Mouse (Mus musculus): Measurements from ENCODE around the gene 9130023H24Rik. TPM values are rescaled to one million over a fixed set of nuclear protein-coding genes. Genes with fewer than 3 reads are reported as not detected.

The 9130023H24Rik gene
- polyA plus RNA-seq, 1 experiment from 2014 or later, result 10.3 TPM

GRCm38 (mm10) chr7:128234796-128235195 is 3.0 kb downstream of the 9130023H24Rik start:
- H3K4me3 ChIP-seq, result no peak overlapping the region
- no peak for ATAC-seq (ENCODE audit: insufficient number of reproducible peaks, insufficient read depth, low FRiP score, low TSS enrichment)
- H3K9me3 ChIP-seq, result no peaks in the 10 kb centered on the region
- no peak overlapping the region for H3K9ac ChIP-seq
- no peak overlapping the region for H3K27ac ChIP-seq
- H3K4me2 ChIP-seq (replicated peaks), result no peak overlapping the region
- H3K27me3 ChIP-seq, result no peaks in the 10 kb centered on the region
- H3K4me1 ChIP-seq, result peaks cover 16% of the 10 kb centered on the region
- WGBS, result 92% methylated on average over 2 of the region's 2 CpGs
- peaks cover 2% of the 10 kb centered on the region; the same call in 1 of the 2 replicates for H3K36me3 ChIP-seq

- H3K4me1 ChIP-seq, result peaks cover 4% of the 10 kb centered on the region; the same call in 1 of the 2 replicates
- ATAC-seq (ENCODE audit: insufficient number of reproducible peaks, insufficient read depth, low FRiP score, low TSS enrichment), result no peak
- no peaks in the 10 kb centered on the region for H3K27me3 ChIP-seq
- no peak overlapping the region for H3K9ac ChIP-seq
- H3K4me3 ChIP-seq, result no peak overlapping the region
- WGBS, result 45% methylated on average over 8 of the region's 8 CpGs
- H3K36me3 ChIP-seq, result no peaks in the 10 kb centered on the region
- no peak overlapping the region for H3K4me2 ChIP-seq (replicated peaks)
- H3K27ac ChIP-seq, result no peak overlapping the region
- no peaks in the 10 kb centered on the region for H3K9me3 ChIP-seq
Measured at GRCm38 (mm10) chr7:128231741-128232140, 6.1 kb downstream of the 9130023H24Rik start.

DNA sequence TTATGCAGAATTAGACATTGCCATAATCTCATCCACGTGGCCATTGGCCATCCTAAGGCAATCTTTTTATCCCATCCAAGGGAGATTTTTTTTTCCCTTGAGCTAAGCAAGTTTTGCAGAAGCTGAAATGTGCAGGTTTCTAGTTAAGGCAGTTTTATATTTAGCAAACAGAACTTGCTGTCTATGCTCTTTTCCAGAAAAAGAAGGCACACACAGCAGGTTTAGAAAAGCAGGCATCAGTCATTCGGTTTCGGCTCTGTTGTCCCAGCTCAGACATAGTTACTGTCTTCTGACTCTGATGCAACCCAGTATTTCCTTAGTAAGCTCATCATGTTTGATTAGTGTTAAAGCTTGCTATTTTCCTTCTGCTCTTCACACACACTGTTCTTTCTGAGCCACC is 16.9 kb downstream of the 9130023H24Rik start:
- Histone ChIP-seq H3K27me3 (no peaks in the 10 kb centered on the region), H3K9me3 (no peaks in the 10 kb centered on the region), H3K36me3 (no peaks in the 10 kb centered on the region), H3K4me2 (replicated peaks) (no peak overlapping the region), H3K9ac (no peak overlapping the region), H3K4me1 (no peaks in the 10 kb centered on the region), H3K27ac (no peak overlapping the region), H3K4me3 (no peak overlapping the region)
- ATAC-seq (ENCODE audit: insufficient number of reproducible peaks, insufficient read depth, low FRiP score, low TSS enrichment), result no peak
- 89% methylated on average over 3 of the region's 3 CpGs for WGBS

DNA sequence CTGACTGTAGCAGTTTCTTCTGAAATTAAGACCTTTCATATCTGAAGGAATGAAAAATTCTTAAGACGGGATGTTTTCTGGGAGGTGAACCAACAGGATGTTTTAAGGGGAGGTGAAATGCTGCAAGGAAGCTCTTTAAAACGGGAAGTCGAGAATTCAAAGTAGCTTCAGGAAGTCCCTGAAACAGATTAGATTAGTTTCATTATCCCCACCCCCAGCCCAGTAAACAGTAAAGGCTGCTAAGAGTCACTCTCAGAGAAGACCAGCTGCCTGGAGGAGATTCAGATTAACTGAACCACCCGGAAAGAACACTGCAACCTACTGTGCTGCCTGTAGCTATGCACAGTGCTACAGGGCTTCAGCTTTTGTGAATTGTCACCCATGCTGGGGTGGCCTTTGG is 17.9 kb downstream of the 9130023H24Rik start:
- 79% methylated on average over 4 of the region's 4 CpGs for WGBS
- H3K9ac ChIP-seq, result no peak overlapping the region
- no peak overlapping the region for H3K4me3 ChIP-seq

GRCm38 (mm10) chr7:128209826-128210225 is 28.0 kb downstream of the 9130023H24Rik start:
- ATAC-seq (ENCODE audit: insufficient number of reproducible peaks, insufficient read depth, low FRiP score, low TSS enrichment), result no peak
- Histone ChIP-seq H3K27me3 (no peaks in the 10 kb centered on the region), H3K36me3 (no peaks in the 10 kb centered on the region), H3K4me1 (no peaks in the 10 kb centered on the region), H3K9me3 (no peaks in the 10 kb centered on the region), H3K4me2 (replicated peaks) (no peak overlapping the region), H3K4me3 (no peak overlapping the region), H3K9ac (no peak overlapping the region), H3K27ac (no peak overlapping the region)
- WGBS, result 51% methylated on average over 3 of the region's 3 CpGs

More for the DNA sequence above, 17.9 kb downstream of the 9130023H24Rik start:
- no peak overlapping the region for H3K4me2 ChIP-seq (replicated peaks)
- no peaks in the 10 kb centered on the region for H3K9me3 ChIP-seq
- no peaks in the 10 kb centered on the region for H3K4me1 ChIP-seq
- no peaks in the 10 kb centered on the region for H3K27me3 ChIP-seq
- ATAC-seq (ENCODE audit: insufficient number of reproducible peaks, insufficient read depth, low FRiP score, low TSS enrichment), result no peak
- H3K36me3 ChIP-seq, result no peaks in the 10 kb centered on the region
- no peak overlapping the region for H3K27ac ChIP-seq

DNA sequence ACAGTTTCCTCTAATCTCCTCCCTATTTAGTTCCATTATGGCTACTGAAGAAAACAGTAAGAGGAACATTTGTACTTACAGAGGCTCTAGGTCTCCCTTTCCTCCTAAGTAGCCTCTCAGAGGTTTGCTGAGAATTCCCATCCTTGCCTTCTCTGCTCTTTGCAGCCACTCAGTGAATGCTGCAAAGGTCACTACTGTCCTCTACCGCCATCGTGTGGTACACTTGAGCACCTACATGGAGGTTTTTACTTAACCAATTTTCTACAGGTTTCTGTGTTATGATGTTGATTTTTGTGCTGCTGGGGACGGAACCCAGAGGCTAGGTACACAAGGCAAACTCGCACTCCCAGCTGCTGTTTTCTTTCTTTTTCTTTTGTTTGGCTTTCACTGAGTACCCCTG is 29.6 kb downstream of the 9130023H24Rik start:
- no peak overlapping the region for H3K4me3 ChIP-seq
- no peaks in the 10 kb centered on the region for H3K4me1 ChIP-seq
- H3K27me3 ChIP-seq, result no peaks in the 10 kb centered on the region
- no peak overlapping the region for H3K27ac ChIP-seq
- no peak overlapping the region for H3K9ac ChIP-seq
- H3K36me3 ChIP-seq, result no peaks in the 10 kb centered on the region
- H3K9me3 ChIP-seq, result no peaks in the 10 kb centered on the region
- 4% methylated on average over 4 of the region's 4 CpGs for WGBS
- no peak for ATAC-seq (ENCODE audit: insufficient number of reproducible peaks, insufficient read depth, low FRiP score, low TSS enrichment)
- no peak overlapping the region for H3K4me2 ChIP-seq (replicated peaks)

DNA sequence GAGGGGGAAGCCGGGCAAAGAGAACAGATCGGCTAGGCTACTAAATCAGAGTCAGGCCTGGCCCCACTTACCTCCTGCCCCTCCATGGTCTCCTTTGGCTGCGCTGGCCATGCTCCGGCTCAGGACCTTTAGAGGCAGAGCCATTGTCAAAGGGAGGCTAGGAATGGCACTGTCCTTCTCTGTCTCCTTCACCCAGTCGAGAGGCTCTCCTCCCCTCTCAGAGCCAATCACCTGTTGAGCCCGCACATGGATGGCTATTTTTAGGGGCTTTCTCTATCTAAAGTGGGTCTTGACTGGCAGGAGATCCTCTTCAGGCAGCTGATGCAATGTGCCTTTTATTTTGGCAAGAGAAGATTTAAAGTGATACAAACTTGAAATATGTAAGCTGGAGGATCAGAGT is 31.7 kb downstream of the 9130023H24Rik start, which contains the start of gene Cox6a2:
TSS of gene Cox6a2 (minus strand) at position 236 of the 400 bp plus-strand sequence.
- Histone ChIP-seq H3K36me3 (no peaks in the 10 kb centered on the region), H3K9ac (no peak within 1 kb of the TSS), H3K4me1 (no peaks in the 10 kb centered on the region), H3K27me3 (no peaks in the 10 kb centered on the region), H3K4me3 (no peak within 1 kb of the TSS), H3K27ac (no peak within 1 kb of the TSS), H3K9me3 (no peaks in the 10 kb centered on the region), H3K4me2 (replicated peaks) (no peak within 1 kb of the TSS)
- 83% methylated on average over 6 of the region's 6 CpGs for WGBS
- ATAC-seq (ENCODE audit: insufficient number of reproducible peaks, insufficient read depth, low FRiP score, low TSS enrichment), result no peak

DNA sequence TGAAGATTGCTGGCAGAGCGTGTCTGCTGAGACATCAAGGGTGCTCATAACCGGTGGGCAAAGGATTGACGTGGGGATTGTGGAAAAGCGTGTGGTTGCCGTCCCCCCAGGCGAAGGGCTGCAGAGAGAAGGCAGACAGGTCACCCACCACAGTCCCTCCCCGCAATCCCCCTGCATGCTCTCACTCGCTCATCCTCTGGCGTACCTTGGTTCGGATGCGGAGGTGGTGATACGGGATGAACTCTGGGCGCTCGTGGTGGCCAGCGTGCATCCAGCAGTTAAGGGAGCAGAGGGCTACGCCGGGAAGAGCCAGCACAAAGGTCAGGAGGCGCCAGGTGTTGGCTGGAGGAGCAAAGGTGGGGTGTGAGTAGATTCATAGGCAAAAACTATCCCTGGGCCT is 32.1 kb downstream of the 9130023H24Rik start:
- Histone ChIP-seq H3K36me3 (no peaks in the 10 kb centered on the region), H3K27ac (no peak overlapping the region), H3K4me1 (no peaks in the 10 kb centered on the region), H3K9me3 (no peaks in the 10 kb centered on the region), H3K27me3 (no peaks in the 10 kb centered on the region), H3K4me2 (replicated peaks) (no peak overlapping the region), H3K4me3 (no peak overlapping the region), H3K9ac (no peak overlapping the region)
- no peak for ATAC-seq (ENCODE audit: insufficient number of reproducible peaks, insufficient read depth, low FRiP score, low TSS enrichment)
- WGBS, result 80% methylated on average over 18 of the region's 18 CpGs

DNA sequence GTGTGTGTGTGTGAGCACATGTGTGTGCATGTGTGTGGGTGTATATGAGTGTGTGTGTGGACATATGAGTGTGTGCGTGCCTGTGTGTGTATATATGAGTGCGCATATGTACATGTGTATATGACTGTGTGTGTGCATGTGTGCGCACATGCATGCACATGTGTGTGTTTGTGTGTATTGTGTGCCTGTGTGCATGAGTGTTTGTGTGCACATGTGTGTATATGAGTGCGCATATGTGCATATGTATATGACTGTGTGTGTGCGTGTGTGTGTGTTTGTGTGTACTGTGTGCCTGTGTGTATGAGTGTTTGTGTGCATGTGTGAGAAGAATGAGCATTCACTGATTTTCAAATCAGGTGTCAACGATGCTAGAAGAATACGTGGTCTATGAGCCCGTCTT is 33.7 kb downstream of the 9130023H24Rik start:
- Histone ChIP-seq H3K4me2 (replicated peaks) (no peak overlapping the region), H3K36me3 (no peaks in the 10 kb centered on the region), H3K27ac (no peak overlapping the region), H3K27me3 (no peaks in the 10 kb centered on the region), H3K9ac (no peak overlapping the region), H3K4me1 (no peaks in the 10 kb centered on the region), H3K4me3 (no peak overlapping the region), H3K9me3 (no peaks in the 10 kb centered on the region)
- 80% methylated on average over 8 of the region's 8 CpGs for WGBS
- no peak for ATAC-seq (ENCODE audit: insufficient number of reproducible peaks, insufficient read depth, low FRiP score, low TSS enrichment)

DNA sequence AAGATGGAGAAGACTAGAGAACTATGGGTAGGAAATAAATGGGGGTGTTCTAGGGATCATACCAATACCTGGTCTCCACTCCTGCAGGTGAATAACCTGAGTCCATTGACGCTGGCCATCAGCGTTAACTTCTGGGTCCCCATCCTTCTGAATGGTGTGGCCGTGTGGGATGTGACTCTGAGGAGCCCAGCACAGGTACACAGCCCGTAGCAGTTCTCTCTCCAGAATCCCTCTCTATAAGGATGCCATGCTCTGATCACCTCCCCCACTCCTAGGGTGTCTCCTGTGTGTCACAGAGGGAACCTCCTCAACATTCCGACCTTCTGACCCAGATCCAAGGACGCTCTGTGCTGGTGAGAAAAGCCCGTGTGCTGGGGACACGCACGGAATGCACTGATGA is 34.8 kb downstream of the 9130023H24Rik start:
- Histone ChIP-seq H3K4me1 (no peaks in the 10 kb centered on the region), H3K9ac (no peak overlapping the region), H3K9me3 (no peaks in the 10 kb centered on the region), H3K4me3 (no peak overlapping the region), H3K27ac (no peak overlapping the region), H3K27me3 (no peaks in the 10 kb centered on the region), H3K4me2 (replicated peaks) (no peak overlapping the region), H3K36me3 (no peaks in the 10 kb centered on the region)
- no peak for ATAC-seq (ENCODE audit: insufficient number of reproducible peaks, insufficient read depth, low FRiP score, low TSS enrichment)
- 85% methylated on average over 9 of the region's 9 CpGs for WGBS

DNA sequence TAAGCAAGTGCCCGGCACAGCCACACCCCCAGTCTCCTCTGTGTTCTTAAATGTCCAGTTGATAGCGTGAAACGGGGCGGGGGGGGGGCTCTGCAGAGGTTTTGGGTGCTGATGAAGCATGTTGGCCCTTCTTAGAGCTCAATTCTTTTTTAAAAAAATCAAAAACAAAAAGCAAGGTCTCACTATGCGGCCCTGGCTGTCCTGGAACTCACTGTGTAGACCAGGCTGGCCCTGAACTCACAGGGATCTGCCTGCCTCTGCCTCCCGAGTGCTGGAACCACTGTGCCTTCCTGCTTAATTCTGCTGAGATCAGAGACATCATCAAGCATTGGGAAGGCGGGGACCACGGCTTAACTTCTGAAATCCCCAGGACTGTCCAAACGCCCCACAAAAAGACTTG is 36.2 kb downstream of the 9130023H24Rik start:
- no peak overlapping the region for H3K4me3 ChIP-seq
- H3K9ac ChIP-seq, result no peak overlapping the region
- no peaks in the 10 kb centered on the region for H3K27me3 ChIP-seq
- H3K4me1 ChIP-seq, result no peaks in the 10 kb centered on the region
- 86% methylated on average over 9 of the region's 9 CpGs for WGBS
- no peaks in the 10 kb centered on the region for H3K9me3 ChIP-seq
- ATAC-seq (ENCODE audit: insufficient number of reproducible peaks, insufficient read depth, low FRiP score, low TSS enrichment), result no peak
- no peak overlapping the region for H3K4me2 ChIP-seq (replicated peaks)
- H3K36me3 ChIP-seq, result no peaks in the 10 kb centered on the region
- no peak overlapping the region for H3K27ac ChIP-seq
